Mouse (Mus musculus) forebrain, embryonic 16.5 days (tissue): ENCODE measurements around the gene Micall1. TPM values are rescaled to one million over a fixed set of nuclear protein-coding genes. Genes with fewer than 3 reads are reported as not detected.

Experiments used
- ATAC-seq: fragments of 200-750 bp; cut with Nextera tagmentation; 2 replicates; pipeline ENCODE4 v1.8.0; 2017; ENCODE audit warnings: mild to moderate bottlenecking, moderate library complexity
- H3K27ac ChIP-seq: fragments of 300-500 bp; sonication (generic); 2 replicates; pipeline ENCODE4 v1.5.1; 2014; ENCODE audit warnings: low read length, control low read depth
- H3K27me3 ChIP-seq: fragments of 300-500 bp; sonication (generic); replicated peaks from 2 replicates; pipeline ENCODE4 v1.6.1; 2014; ENCODE audit warnings: low read length; ENCODE audit not compliant: control insufficient read depth, insufficient read depth
- H3K36me3 ChIP-seq: fragments of 300-500 bp; sonication (generic); 2 replicates; pipeline ENCODE4 v1.6.1; 2014; ENCODE audit not compliant: control insufficient read depth, insufficient read depth
- H3K4me1 ChIP-seq: fragments of 300-500 bp; sonication (generic); replicated peaks from 2 replicates; pipeline ENCODE4 v1.6.1; 2014; ENCODE audit warnings: low read length; ENCODE audit not compliant: control insufficient read depth, insufficient read depth
- H3K4me2 ChIP-seq: fragments of 300-500 bp; sonication (generic); 2 replicates; pipeline ENCODE4 v1.6.1; 2014; ENCODE audit warnings: mild to moderate bottlenecking, low read length, control low read depth
- H3K4me3 ChIP-seq: fragments of 300-500 bp; sonication (generic); replicated peaks from 2 replicates; pipeline ENCODE4 v1.5.1; 2014; ENCODE audit warnings: mild to moderate bottlenecking, low read length, control low read depth
- H3K9ac ChIP-seq: fragments of 300-500 bp; sonication (generic); replicated peaks from 2 replicates; pipeline ENCODE4 v1.6.1; 2014; ENCODE audit warnings: low read depth, low read length, control low read depth
- H3K9me3 ChIP-seq: fragments of 300-500 bp; sonication (generic); 2 replicates; pipeline ENCODE4 v1.6.1; 2016; ENCODE audit warnings: low read length; ENCODE audit not compliant: control insufficient read depth
- WGBS: fragments of 180-500 bp; shearing (Covaris S2); extraction: QIAGEN DNeasy Blood & Tissue Kit; methylation state at CpG from one replicate; pipeline ENCODE4 v1.1.7; 2014; 5-methylcytosine and 5-hydroxymethylcytosine counted together
- polyA plus RNA-seq: library from polyadenylated mRNA; unstranded; fragments of >200 nt; fragmentation: Nextera tagmentation; extraction: Ambion mirVana; gene quantifications from 2 replicates; pipeline ENCODE4 v1.2.1, GENCODE M21; 2015

Gene Micall1
- polyA plus RNA-seq, 1 experiment from 2014 or later, result 10.0 TPM

GRCm38 (mm10) chr15:79145522-79145921 lies 36.8 kb downstream of the Micall1 start:
- no peak overlapping the region for H3K9ac ChIP-seq
- no peaks in the 10 kb centered on the region for H3K9me3 ChIP-seq
- H3K4me1 ChIP-seq, result peaks cover 17% of the 10 kb centered on the region
- H3K4me3 ChIP-seq, result no peak overlapping the region
- peaks cover 16% of the 10 kb centered on the region for H3K36me3 ChIP-seq
- H3K4me2 ChIP-seq, result no peak overlapping the region
- 93% methylated on average over 7 of the region's 7 CpGs for WGBS
- no peak overlapping the region for H3K27ac ChIP-seq
- no peak for ATAC-seq
- no peaks in the 10 kb centered on the region for H3K27me3 ChIP-seq

- peaks cover 4% of the 10 kb centered on the region; the same call in 1 of the 2 replicates for H3K4me1 ChIP-seq
- H3K4me2 ChIP-seq, result no peak overlapping the region
- 50% methylated on average over 7 of the region's 7 CpGs for WGBS
- no peak overlapping the region for H3K4me3 ChIP-seq
- H3K9me3 ChIP-seq, result no peaks in the 10 kb centered on the region
- H3K36me3 ChIP-seq, result peaks cover 16% of the 10 kb centered on the region
- H3K27ac ChIP-seq, result no peak overlapping the region
- peak; percentile 61 for ATAC-seq
- H3K27me3 ChIP-seq, result no peaks in the 10 kb centered on the region
- no peak overlapping the region for H3K9ac ChIP-seq
These were observed 39.8 kb downstream of the Micall1 start for GRCm38 (mm10) chr15:79148533-79148932.

DNA sequence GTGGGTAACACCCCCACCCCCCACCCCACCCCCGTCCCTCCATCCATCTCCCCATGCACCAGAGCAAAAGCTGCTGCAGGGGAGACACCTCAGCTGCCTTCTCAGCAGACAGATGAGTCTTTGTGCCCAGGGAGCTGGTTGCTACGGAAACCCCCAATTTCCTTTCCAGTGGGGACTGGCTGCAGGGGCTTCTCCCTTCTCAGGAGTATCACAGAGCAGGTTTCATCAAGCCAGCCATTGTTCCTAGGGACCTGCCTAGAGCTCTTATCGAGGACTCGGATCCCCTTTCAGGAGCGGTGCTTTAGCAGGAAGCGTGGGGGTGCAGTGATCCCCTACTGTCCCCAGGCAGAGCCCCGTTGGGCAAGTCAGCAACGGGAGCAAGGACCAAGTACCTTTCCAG lies 43.2 kb downstream of the Micall1 start:
- Histone ChIP-seq H3K4me3 (no peak overlapping the region), H3K4me1 (0 out of 2 replicates have a peak, but pooled peaks cover 4% of the 10 kb centered on the region), H3K9me3 (no peaks in the 10 kb centered on the region), H3K9ac (no peak overlapping the region), H3K27ac (peak overlapping the region; percentile 46), H3K36me3 (peaks cover 8% of the 10 kb centered on the region), H3K4me2 (no peak overlapping the region), H3K27me3 (no peaks in the 10 kb centered on the region)
- WGBS, result 19% methylated on average over 8 of the region's 8 CpGs
- ATAC-seq, result peak; percentile 41

DNA sequence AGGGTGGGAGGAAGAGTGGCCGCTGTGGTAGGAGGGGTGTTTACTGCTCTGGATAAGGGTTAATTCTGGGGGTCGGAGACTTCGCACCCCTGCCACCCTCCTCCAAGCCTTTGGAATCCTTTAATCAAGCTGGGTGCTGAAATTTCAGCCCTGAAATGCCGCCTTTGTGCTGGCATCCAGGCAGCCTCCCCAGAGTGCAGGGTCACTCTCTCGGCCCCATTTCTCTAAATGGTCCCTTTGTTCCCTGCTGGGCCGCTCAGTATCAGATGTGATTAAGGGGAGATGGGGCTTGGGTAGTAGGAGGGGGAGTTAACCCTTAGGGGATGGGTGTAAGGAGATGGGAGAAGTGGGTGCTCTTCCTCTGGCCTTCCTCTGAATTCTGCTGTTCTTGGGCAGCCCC lies 44.0 kb downstream of the Micall1 start:
- H3K4me1 ChIP-seq, result 0 out of 2 replicates have a peak, but pooled peaks cover 4% of the 10 kb centered on the region
- no peak overlapping the region for H3K4me2 ChIP-seq
- H3K36me3 ChIP-seq, result no peaks in the 10 kb centered on the region; the same call in 1 of the 2 replicates
- ATAC-seq, result no peak
- H3K9ac ChIP-seq, result no peak overlapping the region
- H3K27me3 ChIP-seq, result no peaks in the 10 kb centered on the region
- no peak overlapping the region for H3K4me3 ChIP-seq
- no peak overlapping the region for H3K27ac ChIP-seq
- no peaks in the 10 kb centered on the region for H3K9me3 ChIP-seq
- WGBS, result 31% methylated on average over 6 of the region's 6 CpGs

GRCm38 (mm10) chr15:79155572-79155971 lies 46.9 kb downstream of the Micall1 start:
- 41% methylated on average over 3 of the region's 3 CpGs for WGBS

DNA sequence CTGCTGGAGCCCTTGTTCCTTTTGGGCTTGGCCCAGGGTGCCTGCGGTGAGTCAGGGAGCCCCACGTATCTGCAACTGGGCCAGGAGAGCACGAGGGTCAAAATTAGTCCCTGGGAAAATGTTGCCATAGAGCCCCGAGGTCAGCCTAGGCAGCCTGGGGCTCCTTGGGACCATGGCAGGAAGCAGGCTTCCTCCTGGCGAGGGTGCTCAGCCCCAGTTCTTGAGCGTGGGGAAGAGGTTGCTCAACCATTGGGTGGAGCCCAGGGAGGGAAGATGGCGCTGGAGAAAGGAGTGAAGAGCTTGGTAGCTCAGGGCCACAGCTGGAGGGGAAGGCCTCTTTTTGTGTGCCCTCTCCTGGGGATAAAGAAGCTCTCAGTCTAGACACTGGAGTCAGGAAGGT lies 53.6 kb downstream of the Micall1 start:
- Histone ChIP-seq H3K4me3 (no peak overlapping the region), H3K36me3 (no peaks in the 10 kb centered on the region), H3K9me3 (no peaks in the 10 kb centered on the region), H3K9ac (no peak overlapping the region), H3K27ac (no peak overlapping the region), H3K4me2 (no peak overlapping the region), H3K4me1 (peaks cover 4% of the 10 kb centered on the region; the same call in 1 of the 2 replicates), H3K27me3 (peaks cover 32% of the 10 kb centered on the region)
- no peak for ATAC-seq
- 79% methylated on average over 7 of the region's 7 CpGs for WGBS

More at GRCm38 (mm10) chr15:79155572-79155971, 46.9 kb downstream of the Micall1 start:
- Histone ChIP-seq H3K9ac (no peak overlapping the region), H3K36me3 (no peaks in the 10 kb centered on the region), H3K27ac (no peak overlapping the region), H3K27me3 (no peaks in the 10 kb centered on the region; the same call in 1 of the 2 replicates), H3K4me1 (0 out of 2 replicates have a peak, but pooled peaks cover 4% of the 10 kb centered on the region), H3K4me2 (no peak overlapping the region), H3K9me3 (no peaks in the 10 kb centered on the region), H3K4me3 (no peak overlapping the region)
- no peak for ATAC-seq

DNA sequence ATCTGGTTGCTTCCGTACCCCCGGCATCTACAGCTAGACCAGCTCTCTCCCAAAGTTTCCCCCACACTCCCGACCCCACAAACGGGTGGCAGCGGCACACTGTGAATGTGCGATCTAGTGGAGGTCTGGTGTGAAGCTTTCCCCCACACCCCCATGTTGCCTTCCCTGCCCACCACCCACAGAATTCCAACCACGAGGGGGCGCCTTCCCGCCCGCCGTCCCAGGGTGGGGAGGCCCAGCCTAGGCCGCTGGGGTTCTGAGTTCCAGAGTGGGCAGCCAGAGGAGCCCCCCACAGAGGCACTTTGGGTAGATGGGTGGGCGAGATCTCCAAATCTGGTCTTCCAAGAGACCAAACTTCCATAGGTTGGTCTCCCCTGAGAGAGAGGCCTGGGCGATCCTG lies 54.1 kb downstream of the Micall1 start:
- Histone ChIP-seq H3K27me3 (peaks cover 32% of the 10 kb centered on the region), H3K4me2 (no peak overlapping the region), H3K9ac (no peak overlapping the region), H3K4me1 (peaks cover 4% of the 10 kb centered on the region; the same call in 1 of the 2 replicates), H3K27ac (no peak overlapping the region), H3K4me3 (no peak overlapping the region), H3K9me3 (no peaks in the 10 kb centered on the region), H3K36me3 (no peaks in the 10 kb centered on the region)
- 46% methylated on average over 14 of the region's 14 CpGs for WGBS
- no peak for ATAC-seq

DNA sequence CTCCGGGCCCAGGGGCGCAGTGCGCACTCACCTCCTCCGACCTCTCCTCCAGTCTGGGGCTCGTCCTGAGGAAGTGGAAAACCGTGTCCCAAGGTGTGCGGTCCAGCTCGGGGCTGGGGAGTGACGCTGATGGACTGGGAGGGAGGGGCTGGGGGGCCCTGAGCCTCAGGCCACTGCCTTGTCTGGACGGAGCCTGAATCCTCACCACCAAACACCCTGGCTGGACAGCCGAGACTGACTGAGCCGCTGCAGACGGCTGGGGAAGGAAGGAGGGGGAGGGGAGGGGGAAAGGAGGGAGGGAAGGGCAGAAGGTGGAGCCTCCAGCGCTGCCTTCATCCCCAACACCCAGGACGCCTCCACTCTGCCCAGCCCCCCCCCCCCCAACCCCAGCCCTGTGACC lies 55.6 kb downstream of the Micall1 start:
- H3K36me3 ChIP-seq, result no peaks in the 10 kb centered on the region
- H3K9ac ChIP-seq, result no peak overlapping the region
- no peak overlapping the region for H3K27ac ChIP-seq
- WGBS, result 11% methylated on average over 11 of the region's 15 CpGs
- H3K4me3 ChIP-seq, result no peak overlapping the region
- H3K9me3 ChIP-seq, result no peaks in the 10 kb centered on the region
- peaks cover 4% of the 10 kb centered on the region; the same call in 1 of the 2 replicates for H3K4me1 ChIP-seq
- no peak for ATAC-seq
- H3K27me3 ChIP-seq, result peaks cover 32% of the 10 kb centered on the region
- no peak overlapping the region for H3K4me2 ChIP-seq

DNA sequence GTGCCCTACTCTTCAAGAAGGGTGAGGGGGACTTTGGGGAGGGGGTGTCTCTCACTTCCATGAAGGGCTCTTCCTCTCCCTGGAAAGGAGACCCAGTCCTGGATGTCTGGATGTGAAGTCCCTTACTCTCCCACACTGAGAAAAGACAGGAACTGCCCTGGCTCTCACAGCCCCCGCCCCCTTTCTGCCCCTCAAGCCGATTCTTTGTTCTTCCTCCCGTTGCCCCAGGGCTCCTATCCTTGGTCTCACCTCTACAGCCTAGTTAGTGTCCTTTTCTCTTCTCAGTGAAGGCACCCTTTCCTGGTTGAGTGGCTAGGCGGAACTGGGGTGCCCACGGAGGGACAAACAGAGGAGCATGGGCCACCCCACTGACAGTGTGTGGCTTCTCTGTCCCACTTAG lies 56.4 kb downstream of the Micall1 start, which contains the start of gene Sox10:
Gene Sox10 (minus strand): TSS at position 101 of the 400 bp plus-strand sequence.
- H3K36me3 ChIP-seq, result no peaks in the 10 kb centered on the region
- H3K4me2 ChIP-seq, result no peak within 1 kb of the TSS
- ATAC-seq, result no peak
- H3K27me3 ChIP-seq, result peaks cover 32% of the 10 kb centered on the region
- WGBS, result 43% methylated on average over 5 of the region's 5 CpGs
- H3K9ac ChIP-seq, result peak within 1 kb of the TSS; percentile 13; the same call in 1 of the 2 replicates
- peaks cover 4% of the 10 kb centered on the region; the same call in 1 of the 2 replicates for H3K4me1 ChIP-seq
- H3K4me3 ChIP-seq, result no peak within 1 kb of the TSS
- H3K27ac ChIP-seq, result no peak within 1 kb of the TSS
- H3K9me3 ChIP-seq, result no peaks in the 10 kb centered on the region

DNA sequence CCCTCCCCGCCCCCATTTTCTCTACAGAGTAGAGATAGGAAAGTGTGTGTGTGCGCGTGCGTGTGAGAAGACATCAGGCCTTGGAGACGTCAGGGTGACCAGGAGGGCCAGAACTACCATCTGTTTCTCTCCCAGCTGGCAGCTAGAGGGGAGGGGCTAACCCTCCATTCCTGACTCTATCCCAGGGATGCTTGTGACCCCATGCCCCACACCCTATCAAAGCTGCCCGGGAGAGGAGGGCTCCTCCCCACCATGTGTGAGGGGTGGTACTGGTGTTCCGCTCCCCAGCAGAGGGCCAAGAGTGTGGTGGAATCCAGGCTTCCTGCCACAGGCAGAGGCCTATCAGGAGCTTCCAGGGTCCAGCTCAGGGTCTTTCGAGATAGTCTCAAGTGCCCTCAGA lies 58.0 kb downstream of the Micall1 start:
- Histone ChIP-seq H3K4me2 (no peak overlapping the region), H3K27me3 (peaks cover 31% of the 10 kb centered on the region), H3K36me3 (no peaks in the 10 kb centered on the region), H3K9ac (no peak overlapping the region), H3K9me3 (no peaks in the 10 kb centered on the region), H3K27ac (no peak overlapping the region), H3K4me3 (no peak overlapping the region), H3K4me1 (peaks cover 4% of the 10 kb centered on the region; the same call in 1 of the 2 replicates)
- ATAC-seq, result no peak
- 60% methylated on average over 8 of the region's 8 CpGs for WGBS
